Mouse (Mus musculus) ZHBTc4 (cell line): ENCODE measurements around the gene Wdr11.

Experiments
- DNase-seq: peaks from one replicate; pipeline ENCODE4 v3.0.0-alpha.2; 2011; ENCODE audit warnings: low read depth, low spot score

The Wdr11 gene

GRCm38 (mm10) chr7:129682525-129682924 lies 90.9 kb downstream of the Wdr11 start:
- no peak for DNase-seq

GRCm38 (mm10) chr7:129685326-129685725 lies 93.7 kb downstream of the Wdr11 start:
- no peak for DNase-seq
